Mouse (Mus musculus): Measurements from ENCODE around the gene Zfp784. TPM values are rescaled to one million over a fixed set of nuclear protein-coding genes. Genes with fewer than 3 reads are reported as not detected.
A peak's percentile ranks its signal among the peaks of the same experiment; 100 is the strongest.

The Zfp784 gene
- polyA plus RNA-seq, 1 experiment from 2014 or later = 3.3 TPM

GRCm38 (mm10) chr7:5056651-5057263 is 18.5 kb upstream of the Zfp784 start:
- Histone ChIP-seq H3K4me2 (ENCODE audit: low read depth, low read length) (peak overlapping the region; percentile 83), H3K4me1 (ENCODE audit: control insufficient read depth, insufficient read depth, low read length) (peaks cover 14% of the 10 kb centered on the region), H3K4me3 (ENCODE audit: low read depth, low read length) (peak overlapping the region; percentile 49), H3K27ac (replicated peaks; ENCODE audit: low read depth, low read length) (no peak overlapping the region), H3K9me3 (replicated peaks; ENCODE audit: control insufficient read depth, low read length) (no peaks in the 10 kb centered on the region), H3K9ac (replicated peaks; ENCODE audit: low read length) (peak overlapping the region; percentile 71), H3K36me3 (replicated peaks; ENCODE audit: control insufficient read depth, insufficient read depth, low read depth, low read length) (no peaks in the 10 kb centered on the region), H3K27me3 (ENCODE audit: control insufficient read depth, insufficient read depth, low read length) (peaks cover 47% of the 10 kb centered on the region)
- no peak for ATAC-seq (replicated peaks; ENCODE audit: insufficient number of reproducible peaks, low FRiP score, low TSS enrichment, low read depth)
- 4% methylated on average over 55 of the region's 55 CpGs for WGBS
- peak; percentile 58 for DNase-seq (ENCODE audit: low spot score)

- 7% methylated on average over 32 of the region's 32 CpGs for WGBS
- ATAC-seq (replicated peaks; ENCODE audit: insufficient number of reproducible peaks, low FRiP score, low TSS enrichment, low read depth) (no peak), DNase-seq (ENCODE audit: low spot score) (peak; percentile 35)
- peak overlapping the region; percentile 77 for H3K4me2 ChIP-seq (ENCODE audit: low read depth, low read length)
- H3K27ac ChIP-seq (replicated peaks; ENCODE audit: low read depth, low read length) = no peak overlapping the region
- H3K9me3 ChIP-seq (replicated peaks; ENCODE audit: control insufficient read depth, low read length) = no peaks in the 10 kb centered on the region
- peaks cover 47% of the 10 kb centered on the region for H3K27me3 ChIP-seq (ENCODE audit: control insufficient read depth, insufficient read depth, low read length)
- H3K4me3 ChIP-seq (ENCODE audit: low read depth, low read length) = peak overlapping the region; percentile 67
- H3K9ac ChIP-seq (replicated peaks; ENCODE audit: low read length) = no peak overlapping the region; the same call in 1 of the 2 replicates
- peaks cover 8% of the 10 kb centered on the region for H3K4me1 ChIP-seq (ENCODE audit: control insufficient read depth, insufficient read depth, low read length)
- H3K36me3 ChIP-seq (replicated peaks; ENCODE audit: control insufficient read depth, insufficient read depth, low read depth, low read length) = no peaks in the 10 kb centered on the region
Measured at GRCm38 (mm10) chr7:5053456-5054179, 15.4 kb upstream of the Zfp784 start.

- WGBS = 3% methylated on average over 45 of the region's 45 CpGs
- Histone ChIP-seq H3K27me3 (ENCODE audit: control insufficient read depth, insufficient read depth, low read length) (peaks cover 47% of the 10 kb centered on the region), H3K9ac (replicated peaks; ENCODE audit: low read length) (peak overlapping the region; percentile 46), H3K4me2 (ENCODE audit: low read depth, low read length) (peak overlapping the region; percentile 77), H3K4me1 (ENCODE audit: control insufficient read depth, insufficient read depth, low read length) (peaks cover 8% of the 10 kb centered on the region), H3K36me3 (replicated peaks; ENCODE audit: control insufficient read depth, insufficient read depth, low read depth, low read length) (no peaks in the 10 kb centered on the region), H3K9me3 (replicated peaks; ENCODE audit: control insufficient read depth, low read length) (no peaks in the 10 kb centered on the region), H3K27ac (replicated peaks; ENCODE audit: low read depth, low read length) (no peak overlapping the region), H3K4me3 (ENCODE audit: low read depth, low read length) (peak overlapping the region; percentile 67)
- ATAC-seq (replicated peaks; ENCODE audit: insufficient number of reproducible peaks, low FRiP score, low TSS enrichment, low read depth) = no peak
- DNase-seq (ENCODE audit: low spot score) = no peak
Measured at GRCm38 (mm10) chr7:5052931-5053343, 14.7 kb upstream of the Zfp784 start.

- WGBS = 6% methylated on average over 12 of the region's 12 CpGs
- Histone ChIP-seq H3K4me2 (ENCODE audit: low read depth, low read length) (peak overlapping the region; percentile 77), H3K9ac (replicated peaks; ENCODE audit: low read length) (peak overlapping the region; percentile 82), H3K4me3 (ENCODE audit: low read depth, low read length) (peak overlapping the region; percentile 67), H3K36me3 (replicated peaks; ENCODE audit: control insufficient read depth, insufficient read depth, low read depth, low read length) (no peaks in the 10 kb centered on the region), H3K27ac (replicated peaks; ENCODE audit: low read depth, low read length) (no peak overlapping the region), H3K27me3 (ENCODE audit: control insufficient read depth, insufficient read depth, low read length) (peaks cover 47% of the 10 kb centered on the region), H3K9me3 (replicated peaks; ENCODE audit: control insufficient read depth, low read length) (no peaks in the 10 kb centered on the region), H3K4me1 (ENCODE audit: control insufficient read depth, insufficient read depth, low read length) (peaks cover 8% of the 10 kb centered on the region)
- ATAC-seq (replicated peaks; ENCODE audit: insufficient number of reproducible peaks, low FRiP score, low TSS enrichment, low read depth) = no peak
- DNase-seq (ENCODE audit: low spot score) = peak; percentile 22
Measured at GRCm38 (mm10) chr7:5052438-5052837, 14.2 kb upstream of the Zfp784 start.

GRCm38 (mm10) chr7:5051193-5052192 is 13.2 kb upstream of the Zfp784 start, which contains the start of gene Zfp580:
Zfp580 (plus strand) TSS chr7:5051538.
- no peak within 1 kb of the TSS; the same call in 1 of the 2 replicates for H3K27ac ChIP-seq (replicated peaks; ENCODE audit: low read depth, low read length)
- H3K9me3 ChIP-seq (replicated peaks; ENCODE audit: control insufficient read depth, low read length) = no peaks in the 10 kb centered on the region
- H3K4me3 ChIP-seq (ENCODE audit: low read depth, low read length) = peak within 1 kb of the TSS; percentile 67
- H3K36me3 ChIP-seq (replicated peaks; ENCODE audit: control insufficient read depth, insufficient read depth, low read depth, low read length) = no peaks in the 10 kb centered on the region
- peak; percentile 77 for ATAC-seq (replicated peaks; ENCODE audit: insufficient number of reproducible peaks, low FRiP score, low TSS enrichment, low read depth)
- H3K4me1 ChIP-seq (ENCODE audit: control insufficient read depth, insufficient read depth, low read length) = peaks cover 8% of the 10 kb centered on the region
- H3K9ac ChIP-seq (replicated peaks; ENCODE audit: low read length) = peak within 1 kb of the TSS; percentile 82
- WGBS = under 1% methylated on average over 62 of the region's 65 CpGs
- peak within 1 kb of the TSS; percentile 77 for H3K4me2 ChIP-seq (ENCODE audit: low read depth, low read length)
- DNase-seq (ENCODE audit: low spot score) = peak; percentile 83
- peaks cover 43% of the 10 kb centered on the region for H3K27me3 ChIP-seq (ENCODE audit: control insufficient read depth, insufficient read depth, low read length)

GRCm38 (mm10) chr7:5047313-5047712 is 9.1 kb upstream of the Zfp784 start:
- Histone ChIP-seq H3K36me3 (replicated peaks; ENCODE audit: control insufficient read depth, insufficient read depth, low read depth, low read length) (no peaks in the 10 kb centered on the region), H3K27ac (replicated peaks; ENCODE audit: low read depth, low read length) (no peak overlapping the region), H3K9me3 (replicated peaks; ENCODE audit: control insufficient read depth, low read length) (no peaks in the 10 kb centered on the region), H3K4me2 (ENCODE audit: low read depth, low read length) (no peak overlapping the region), H3K27me3 (ENCODE audit: control insufficient read depth, insufficient read depth, low read length) (peaks cover 3% of the 10 kb centered on the region), H3K4me3 (ENCODE audit: low read depth, low read length) (no peak overlapping the region), H3K4me1 (ENCODE audit: control insufficient read depth, insufficient read depth, low read length) (no peaks in the 10 kb centered on the region), H3K9ac (replicated peaks; ENCODE audit: low read length) (no peak overlapping the region)
- peak; percentile 30 for DNase-seq (ENCODE audit: low spot score)
- 31% methylated on average over 2 of the region's 2 CpGs for WGBS
- ATAC-seq (replicated peaks; ENCODE audit: insufficient number of reproducible peaks, low FRiP score, low TSS enrichment, low read depth) = no peak

- WGBS = 66% methylated on average over 2 of the region's 2 CpGs
- ATAC-seq (replicated peaks; ENCODE audit: insufficient number of reproducible peaks, low FRiP score, low TSS enrichment, low read depth) = no peak
- no peaks in the 10 kb centered on the region for H3K4me1 ChIP-seq (ENCODE audit: control insufficient read depth, insufficient read depth, low read length)
Measured at GRCm38 (mm10) chr7:5046112-5046511, 7.9 kb upstream of the Zfp784 start.

More at GRCm38 (mm10) chr7:5046112-5046511, 7.9 kb upstream of the Zfp784 start:
- no peak overlapping the region for H3K27ac ChIP-seq (replicated peaks; ENCODE audit: low read depth, low read length)
- H3K4me2 ChIP-seq (ENCODE audit: low read depth, low read length) = no peak overlapping the region
- H3K9ac ChIP-seq (replicated peaks; ENCODE audit: low read length) = no peak overlapping the region
- H3K27me3 ChIP-seq (ENCODE audit: control insufficient read depth, insufficient read depth, low read length) = no peaks in the 10 kb centered on the region
- DNase-seq (ENCODE audit: low spot score) = no peak
- no peaks in the 10 kb centered on the region for H3K36me3 ChIP-seq (replicated peaks; ENCODE audit: control insufficient read depth, insufficient read depth, low read depth, low read length)
- no peaks in the 10 kb centered on the region for H3K9me3 ChIP-seq (replicated peaks; ENCODE audit: control insufficient read depth, low read length)
- no peak overlapping the region for H3K4me3 ChIP-seq (ENCODE audit: low read depth, low read length)
